Mouse (Mus musculus) testis, postnatal 10 days (tissue): ENCODE results near the gene Gm10999.
"Not testable (repeated sequence)": the region's sequence is repeated elsewhere in the genome, so short reads cannot be mapped to it uniquely, and the experiment has no call there.

ENCODE experiments used
- DNase-seq: peaks from one replicate; pipeline ENCODE4 v3.0.0; 2021; ENCODE audit warnings: low spot score

The Gm10999 gene

DNA sequence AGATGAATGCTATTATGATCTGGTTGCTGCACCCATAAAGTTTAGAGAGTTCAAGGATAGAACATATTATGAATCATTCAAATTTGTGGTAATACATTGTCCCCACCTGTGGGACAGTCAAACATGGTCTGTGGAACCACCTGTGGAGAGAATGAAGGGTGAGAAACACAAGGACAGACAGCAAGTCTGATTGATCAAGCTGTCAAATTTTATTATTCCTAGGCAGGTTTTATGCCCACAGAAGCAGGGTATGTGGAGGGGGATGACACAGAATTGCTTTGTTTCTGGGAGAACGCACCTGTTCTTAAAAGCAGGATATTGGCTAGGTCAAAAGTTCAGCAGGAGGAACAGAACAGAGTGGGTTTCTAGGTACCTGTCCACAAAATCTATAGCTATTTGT lies at the start of gene Gm10999:
Gene Gm10999, minus strand, starts transcription at position 101 of the 400 bp plus-strand sequence.
- no peak for DNase-seq

DNA sequence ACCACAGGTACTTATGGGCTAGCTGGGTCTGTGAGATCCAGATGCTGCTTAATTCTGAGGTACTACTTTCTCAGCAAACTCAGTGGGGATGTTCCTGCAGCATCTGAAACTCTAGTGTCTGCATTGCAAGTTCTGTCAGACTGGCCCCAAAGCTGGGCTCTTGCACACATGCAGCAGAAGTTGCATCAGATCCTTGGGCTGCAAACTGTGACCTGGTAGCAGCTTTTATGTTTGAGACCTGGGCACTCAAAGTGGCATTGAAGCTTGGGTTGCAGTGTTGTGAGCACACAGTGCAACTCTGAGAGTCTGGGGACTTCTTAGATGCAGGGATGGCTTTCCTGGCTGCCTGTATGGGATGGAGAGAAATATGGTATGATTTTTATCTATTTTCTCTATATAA lies 2.0 kb upstream of the Gm10999 start:
- no peak for DNase-seq

DNA sequence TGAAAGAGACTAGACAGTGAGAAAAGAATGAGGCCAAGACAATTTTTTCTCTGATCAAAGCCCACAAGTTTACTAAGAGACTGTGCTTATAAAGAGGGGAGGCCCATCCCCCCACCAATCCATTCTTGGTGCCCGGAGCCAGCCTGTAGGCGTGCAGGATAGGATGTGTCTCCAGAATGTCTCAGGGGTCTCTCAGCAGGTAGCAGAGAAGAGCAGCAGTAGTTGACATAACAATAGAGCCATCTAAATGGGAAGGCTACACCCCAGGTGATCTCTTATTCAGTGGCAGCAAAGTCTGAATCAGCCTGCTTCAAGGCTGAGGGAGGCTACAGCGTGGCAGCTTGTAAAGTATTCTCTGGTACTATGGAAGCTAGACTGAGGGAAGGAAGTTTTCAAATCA lies 15.7 kb downstream of the Gm10999 start:
- not testable (repeated sequence) for DNase-seq
